Mouse (Mus musculus): ENCODE measurements at regions not wholly inside any gene's neighbourhood (a gene's known extent, or its start where the extent isn't known, plus 50 kb on each side); places are given as distances from the start of the nearest gene placed in this dataset.

GRCm38 (mm10) chr4:32074399-32075296, 110.8 kb downstream of the Map3k7 start:
- no peak for DNase-seq (ENCODE audit: low spot score in 2 of 2)

GRCm38 (mm10) chr4:32076391-32076925, 112.6 kb downstream of the Map3k7 start:
- DNase-seq (ENCODE audit: low spot score in 2 of 2), result no peak

- DNase-seq (ENCODE audit: low spot score in 2 of 2), result no peak
Measured at GRCm38 (mm10) chr4:32083456-32083855, 119.6 kb downstream of the Map3k7 start.

GRCm38 (mm10) chr4:32084250-32084869, 120.5 kb downstream of the Map3k7 start:
- no peak for DNase-seq (ENCODE audit: low spot score in 2 of 2)

GRCm38 (mm10) chr4:32085040-32085439, 121.1 kb downstream of the Map3k7 start:
- no peak for DNase-seq (ENCODE audit: low spot score in 2 of 2)

GRCm38 (mm10) chr4:32091086-32091485, 127.2 kb downstream of the Map3k7 start:
- DNase-seq (ENCODE audit: low spot score in 2 of 2), result no peak

GRCm38 (mm10) chr4:32092320-32093041, 128.6 kb downstream of the Map3k7 start:
- DNase-seq (ENCODE audit: low spot score in 2 of 2), result no peak

GRCm38 (mm10) chr4:32098233-32098632, 134.3 kb downstream of the Map3k7 start:
- DNase-seq (ENCODE audit: low spot score in 2 of 2), result no peak

GRCm38 (mm10) chr4:32101002-32101401, 137.1 kb downstream of the Map3k7 start:
- DNase-seq (ENCODE audit: low spot score in 2 of 2), result no peak

- DNase-seq (ENCODE audit: low spot score in 2 of 2), result no peak
Measured at GRCm38 (mm10) chr4:32106664-32107171, 131.9 kb upstream of the Bach2 start.

GRCm38 (mm10) chr4:32122320-32122719, 116.3 kb upstream of the Bach2 start:
- no peak for DNase-seq (ENCODE audit: low spot score in 2 of 2)

GRCm38 (mm10) chr4:32126828-32127227, 111.8 kb upstream of the Bach2 start:
- no peak for DNase-seq (ENCODE audit: low spot score in 2 of 2)

GRCm38 (mm10) chr4:32130594-32130993, 108.0 kb upstream of the Bach2 start:
- DNase-seq (ENCODE audit: low spot score in 2 of 2), result no peak

- DNase-seq (ENCODE audit: low spot score in 2 of 2), result no peak
Measured at GRCm38 (mm10) chr4:32131819-32132218, 106.8 kb upstream of the Bach2 start.

GRCm38 (mm10) chr4:32136151-32136550, 102.5 kb upstream of the Bach2 start:
- DNase-seq (ENCODE audit: low spot score in 2 of 2), result no peak

GRCm38 (mm10) chr4:32137243-32137642, 101.4 kb upstream of the Bach2 start:
- no peak for DNase-seq (ENCODE audit: low spot score in 2 of 2)

- no peak for DNase-seq (ENCODE audit: low spot score in 2 of 2)
Measured at GRCm38 (mm10) chr4:32137966-32138365, 100.6 kb upstream of the Bach2 start.

- DNase-seq (ENCODE audit: low spot score in 2 of 2), result no peak
Measured at GRCm38 (mm10) chr4:32139586-32139985, 99.0 kb upstream of the Bach2 start.

- DNase-seq (ENCODE audit: low spot score in 2 of 2), result no peak
Measured at GRCm38 (mm10) chr4:32140068-32140467, 98.5 kb upstream of the Bach2 start.

- DNase-seq (ENCODE audit: low spot score in 2 of 2), result no peak
Measured at GRCm38 (mm10) chr4:32142198-32142597, 96.4 kb upstream of the Bach2 start.

GRCm38 (mm10) chr4:32147146-32147545, 91.5 kb upstream of the Bach2 start:
- no peak for DNase-seq (ENCODE audit: low spot score in 2 of 2)

- DNase-seq (ENCODE audit: low spot score in 2 of 2), result no peak
Measured at GRCm38 (mm10) chr4:32148597-32148996, 90.0 kb upstream of the Bach2 start.

All from spleen, postnatal 14 days (tissue).